Mouse (Mus musculus): ENCODE measurements at regions not wholly inside any gene's neighbourhood (a gene's known extent, or its start where the extent isn't known, plus 50 kb on each side); places are given as distances from the start of the nearest gene placed in this dataset.
A peak's percentile ranks its signal among the peaks of the same experiment; 100 is the strongest.

DNA sequence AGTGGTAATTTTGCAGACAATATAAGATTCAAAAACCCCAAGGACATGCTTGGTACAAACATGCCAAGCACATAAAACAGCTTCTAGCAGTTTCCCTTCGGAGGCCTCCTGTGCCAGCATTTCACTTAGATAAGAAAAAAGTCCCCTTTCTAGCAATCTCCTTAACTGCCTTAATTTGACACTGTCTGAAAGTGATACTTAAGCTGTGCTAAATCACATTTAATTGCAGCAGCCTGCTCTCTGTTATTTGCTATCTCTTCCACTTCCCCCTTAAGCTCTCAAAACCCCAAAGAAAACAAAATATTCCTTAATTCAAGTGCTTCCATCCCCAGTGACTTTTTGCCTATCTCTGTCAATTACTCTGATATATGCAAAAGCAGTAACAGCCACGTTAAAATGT is 86.9 kb upstream of the Prokr2 start:
- DNase-seq = no peak

DNA sequence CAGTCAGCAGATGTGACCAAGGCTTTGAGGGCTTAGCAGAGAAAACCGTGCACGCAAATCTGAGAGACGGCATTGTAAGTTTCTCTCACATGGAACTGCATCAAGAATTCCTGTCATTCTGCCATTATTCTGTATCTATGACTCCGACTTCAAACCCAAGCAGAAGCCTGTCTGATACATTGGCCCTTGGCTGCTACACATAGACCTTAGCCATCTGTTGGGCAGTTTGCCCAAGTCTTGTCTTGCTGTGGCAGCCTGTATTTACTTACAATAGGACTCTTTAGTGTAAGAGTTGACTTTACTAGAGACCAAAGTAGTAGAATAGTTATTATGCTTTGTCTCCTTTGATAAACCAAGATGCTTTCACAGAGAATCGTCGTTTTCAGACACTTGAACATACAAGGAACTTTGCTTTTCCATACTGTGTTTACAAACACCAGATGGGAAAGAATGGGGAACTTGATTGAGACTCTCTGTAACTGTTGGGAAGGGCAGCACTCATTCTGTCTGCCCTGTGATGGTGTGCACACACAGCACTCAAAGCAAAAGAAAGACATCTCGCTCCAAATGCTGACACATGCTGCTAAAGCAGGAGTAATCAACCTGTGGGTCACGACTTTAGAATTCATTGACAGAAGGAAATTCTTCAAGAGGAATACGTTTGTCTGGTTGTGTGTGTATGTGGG is 83.9 kb upstream of the Prokr2 start:
- DNase-seq = peak in 1 of 2 experiments; percentile 10

DNA sequence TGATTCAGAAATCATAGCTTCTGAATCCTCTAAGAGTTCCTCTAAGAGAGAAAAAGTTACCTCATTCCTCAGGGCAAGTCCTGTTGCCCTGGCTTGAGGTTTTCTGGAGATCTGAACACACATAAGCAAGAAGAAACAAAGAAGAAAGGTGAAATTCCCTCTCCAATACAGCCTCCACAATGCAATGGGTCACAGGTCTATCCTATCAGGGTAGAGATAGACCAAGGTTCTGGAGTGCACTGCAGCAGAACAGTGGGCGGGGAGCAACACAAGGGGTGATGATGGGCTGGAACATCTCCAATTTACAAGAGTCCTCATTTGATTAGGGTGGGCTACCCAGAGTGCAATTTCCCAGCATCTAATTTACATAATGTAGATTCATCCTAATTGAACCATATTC is 69.8 kb upstream of the Prokr2 start:
- DNase-seq = no peak

DNA sequence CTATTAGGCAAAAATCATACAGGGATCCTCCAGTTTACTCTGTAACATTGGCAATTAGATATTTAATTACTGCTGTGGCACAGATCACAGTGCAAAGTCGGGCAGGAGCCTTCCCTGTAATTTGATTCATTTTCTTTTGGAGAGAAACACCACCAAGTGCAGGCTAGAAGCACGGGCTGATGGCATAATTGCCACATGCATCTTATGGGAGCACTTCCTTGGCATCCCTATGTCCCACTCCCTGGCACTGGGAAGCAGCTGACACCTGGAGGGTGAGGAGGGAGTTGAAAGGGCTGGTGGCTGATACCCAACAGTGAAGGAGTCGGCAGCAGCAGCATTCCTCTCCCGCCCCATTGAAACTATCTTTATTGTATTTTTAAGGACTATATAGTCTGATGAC is 64.1 kb upstream of the Prokr2 start:
- DNase-seq = no peak

DNA sequence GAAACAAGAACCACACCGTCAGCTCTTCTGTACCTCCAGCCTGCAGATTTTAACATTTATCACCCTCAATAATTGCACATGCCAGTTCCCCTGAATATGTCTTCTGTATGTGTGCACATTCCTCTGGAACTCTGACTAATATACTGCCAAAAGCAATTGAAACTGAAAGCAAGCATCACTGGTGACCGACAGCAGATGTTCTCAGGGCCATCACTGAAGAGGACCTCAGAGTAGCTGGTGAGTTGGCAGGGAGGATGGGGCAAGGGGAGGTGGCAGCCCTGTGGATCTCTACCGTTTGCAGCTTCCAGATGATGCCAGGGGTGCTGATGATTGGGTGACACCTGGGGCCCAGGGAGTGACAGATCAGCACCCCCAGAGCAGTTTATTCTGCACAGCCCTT is 62.6 kb upstream of the Prokr2 start:
- no peak for DNase-seq

DNA sequence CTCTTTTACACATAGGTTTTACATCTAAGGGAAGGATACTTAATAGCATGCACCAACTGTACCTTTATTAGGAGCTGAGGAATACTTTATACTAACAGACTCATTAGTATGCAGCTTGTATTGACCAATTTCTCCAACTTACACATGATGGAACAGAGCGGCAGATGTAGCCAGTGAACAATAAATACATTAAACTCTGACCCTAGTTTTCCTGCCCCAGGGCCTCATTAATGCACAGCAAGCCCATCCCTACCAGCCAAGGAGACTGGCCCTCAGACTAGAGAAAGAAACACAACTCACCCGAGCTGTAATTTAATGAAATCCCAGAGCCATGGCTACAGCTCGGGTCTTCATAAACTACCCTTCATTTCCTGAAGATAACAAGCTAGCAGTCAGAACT is 60.8 kb upstream of the Prokr2 start:
- no peak for DNase-seq

DNA sequence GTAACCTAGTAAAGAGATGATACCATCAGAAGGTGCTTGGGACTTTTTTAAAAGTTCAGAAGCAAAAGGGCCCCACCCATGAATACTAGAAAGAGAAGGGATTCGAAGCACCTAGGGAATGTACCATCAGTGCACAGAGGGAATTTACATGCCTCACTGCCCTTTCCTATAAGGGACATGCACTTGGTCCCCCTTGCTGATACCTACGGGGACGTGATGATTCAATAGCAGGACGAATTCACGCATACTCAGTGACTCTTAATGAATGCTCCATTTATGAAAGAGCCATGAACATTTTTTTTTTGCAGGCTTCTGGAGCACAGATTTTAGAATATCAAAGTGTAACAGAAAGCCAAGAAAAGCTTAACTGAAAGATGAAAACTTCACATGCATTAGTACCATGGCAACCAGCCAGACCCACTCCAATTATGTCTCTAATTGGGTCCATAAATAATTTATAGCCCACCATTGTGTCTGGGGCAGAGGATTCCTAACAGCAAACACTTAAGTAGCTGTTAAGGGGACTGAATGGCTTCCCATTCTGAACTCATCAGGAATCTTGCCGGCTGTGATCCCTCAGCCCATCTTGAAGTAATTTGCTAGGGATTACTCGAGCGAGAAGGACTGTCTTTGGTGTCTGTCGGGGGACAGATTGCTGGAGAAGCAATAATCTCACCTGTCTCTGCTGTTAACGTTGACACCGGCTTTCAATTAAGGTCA is 59.4 kb upstream of the Prokr2 start:
- peak; percentile 37 to 46 for DNase-seq

Measured in kidney, postnatal 4 days (tissue).